Mouse (Mus musculus) urinary bladder, adult 18-20 months (tissue): ENCODE measurements around the gene Zranb1.

ENCODE experiments used
- DNase-seq, 2 experiments: peaks; one replicate each; pipeline ENCODE4 v3.0.0; 2022; ENCODE audit warnings: low spot score in 2 of 2, mixed read lengths in 2 of 2

The Zranb1 gene

DNA sequence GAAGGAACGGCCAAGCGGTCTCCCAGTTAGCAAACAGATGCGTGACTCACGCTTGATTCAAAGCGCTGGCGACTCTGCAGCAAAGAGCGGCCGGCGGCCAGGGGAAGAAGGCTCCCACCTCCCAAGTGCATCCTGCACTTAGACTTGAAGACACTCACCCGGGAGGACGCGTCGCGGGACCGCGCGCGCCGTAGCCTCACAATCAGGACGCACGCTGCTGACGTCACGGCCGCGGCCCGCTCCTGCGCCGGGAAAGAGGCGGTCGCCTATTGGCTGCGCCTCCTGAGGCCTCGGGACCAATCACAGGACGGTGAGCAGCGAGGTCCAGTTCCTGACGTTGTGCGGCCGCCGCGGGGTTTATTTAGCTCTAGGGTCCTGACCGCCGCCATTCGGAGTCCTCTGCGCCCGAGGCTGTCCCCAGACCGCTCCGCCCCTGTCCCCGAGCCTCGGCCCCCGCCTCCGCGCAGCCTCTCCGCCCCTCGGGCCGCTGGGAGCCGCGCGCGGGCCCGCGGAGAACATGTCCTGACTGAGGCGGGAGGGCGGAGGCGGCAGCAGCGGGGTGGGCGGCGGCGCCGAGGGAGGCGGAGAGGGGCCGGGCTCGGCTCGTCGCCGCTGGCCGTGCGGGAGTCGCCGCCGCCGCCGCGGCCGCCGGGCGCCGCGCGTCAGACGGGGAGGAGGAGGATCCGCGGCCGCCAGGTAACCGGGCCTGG, at the start of gene Zranb1:
TSS of gene Zranb1 (plus strand) at position 293 of the 710 bp plus-strand sequence.
- peak; percentile 95 to 97 for DNase-seq

DNA sequence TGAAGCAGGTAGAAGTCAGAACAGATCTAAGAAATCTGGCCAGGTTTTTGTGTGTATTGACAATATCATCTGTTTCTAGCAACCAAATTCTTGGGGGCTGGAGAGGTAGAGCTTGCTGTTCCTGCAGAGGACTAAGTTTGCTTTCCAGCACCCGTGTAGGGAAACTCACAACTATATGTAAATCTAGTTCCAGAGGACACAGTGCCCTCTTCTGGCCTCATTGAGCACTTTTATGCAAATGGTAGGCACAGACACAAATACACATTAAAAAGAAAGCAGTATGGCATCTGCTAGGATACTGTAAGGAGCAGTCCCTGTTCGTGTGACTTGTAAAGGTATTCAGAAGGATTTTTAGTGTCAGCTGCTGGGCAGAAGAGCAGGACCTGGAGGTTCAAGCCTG, 48.6 kb upstream of the Zranb1 start:
- DNase-seq, result no peak

DNA sequence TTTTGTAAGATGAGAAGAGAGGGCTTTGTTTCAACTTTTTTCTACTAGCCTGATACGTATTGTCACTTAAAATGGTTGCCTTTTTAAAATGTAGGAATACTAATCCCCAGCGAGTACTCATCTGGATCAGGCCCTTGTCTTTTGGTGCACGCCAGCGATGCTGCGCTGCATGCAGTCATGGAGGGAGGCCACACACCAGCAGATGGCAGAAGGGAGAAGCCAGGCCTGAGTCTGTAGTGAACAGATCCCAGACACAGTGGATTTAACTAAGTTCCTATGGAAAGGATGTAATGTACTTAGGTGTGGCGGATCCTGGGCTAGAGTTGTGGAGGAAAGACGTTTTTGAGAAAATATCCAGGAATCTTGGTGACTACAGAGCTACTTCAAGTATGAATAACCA, 46.9 kb upstream of the Zranb1 start:
- DNase-seq, result no peak

DNA sequence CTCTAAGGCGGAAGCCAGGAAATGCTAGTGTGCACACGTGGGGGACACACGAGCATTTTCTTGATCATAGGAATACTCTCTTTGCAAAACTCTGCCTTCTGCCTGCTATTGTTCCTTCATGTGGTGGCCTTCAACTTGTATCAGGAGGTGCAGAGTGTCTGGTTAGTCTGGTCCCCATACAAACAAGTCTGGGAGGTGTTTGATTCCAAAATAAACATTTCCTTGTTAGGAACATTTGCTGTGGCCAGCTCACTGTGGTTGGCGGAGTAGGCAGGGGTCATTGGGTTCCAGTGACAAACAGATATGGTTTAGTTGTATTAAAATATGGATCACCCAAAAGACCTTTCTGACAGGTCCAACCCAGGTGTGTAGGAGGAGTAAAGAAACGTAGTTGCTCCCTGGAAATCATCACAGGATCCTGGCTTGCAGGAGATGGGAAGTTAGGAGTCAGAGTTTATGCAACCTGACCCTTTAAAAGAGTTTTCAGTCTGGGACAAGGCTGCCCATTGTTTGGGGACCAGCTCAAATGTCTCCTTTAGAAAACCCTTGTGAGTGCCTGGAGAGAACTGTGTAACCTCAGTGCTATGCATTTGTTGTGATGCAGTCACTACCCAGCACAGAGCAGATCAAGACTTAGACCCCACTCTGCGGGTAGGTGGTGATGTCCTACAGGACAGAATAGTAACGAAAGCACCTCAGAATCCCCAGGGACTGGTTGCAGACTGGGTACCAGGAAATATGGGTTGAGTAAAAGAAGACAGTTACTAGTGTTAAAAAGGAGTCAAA, 43.7 kb upstream of the Zranb1 start:
- DNase-seq, result no peak

DNA sequence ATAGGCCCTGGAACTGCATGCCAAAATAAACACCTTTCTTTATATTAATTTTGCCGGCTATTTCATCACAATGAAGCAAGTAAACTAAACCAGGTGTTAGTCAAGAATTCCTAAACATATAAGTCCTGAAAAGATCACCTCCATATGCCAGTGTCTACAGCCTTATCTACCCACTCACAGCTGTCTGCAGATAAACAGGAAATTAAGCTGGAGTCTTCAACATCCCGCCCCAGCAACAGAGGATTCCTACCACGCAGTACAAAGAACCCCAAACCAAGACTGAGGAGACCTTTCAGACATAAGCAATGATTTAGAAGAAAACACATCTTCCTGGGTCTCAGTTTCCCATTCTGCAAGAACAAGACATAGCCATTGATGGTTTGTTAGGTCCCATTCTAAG, 42.9 kb upstream of the Zranb1 start:
- no peak for DNase-seq

DNA sequence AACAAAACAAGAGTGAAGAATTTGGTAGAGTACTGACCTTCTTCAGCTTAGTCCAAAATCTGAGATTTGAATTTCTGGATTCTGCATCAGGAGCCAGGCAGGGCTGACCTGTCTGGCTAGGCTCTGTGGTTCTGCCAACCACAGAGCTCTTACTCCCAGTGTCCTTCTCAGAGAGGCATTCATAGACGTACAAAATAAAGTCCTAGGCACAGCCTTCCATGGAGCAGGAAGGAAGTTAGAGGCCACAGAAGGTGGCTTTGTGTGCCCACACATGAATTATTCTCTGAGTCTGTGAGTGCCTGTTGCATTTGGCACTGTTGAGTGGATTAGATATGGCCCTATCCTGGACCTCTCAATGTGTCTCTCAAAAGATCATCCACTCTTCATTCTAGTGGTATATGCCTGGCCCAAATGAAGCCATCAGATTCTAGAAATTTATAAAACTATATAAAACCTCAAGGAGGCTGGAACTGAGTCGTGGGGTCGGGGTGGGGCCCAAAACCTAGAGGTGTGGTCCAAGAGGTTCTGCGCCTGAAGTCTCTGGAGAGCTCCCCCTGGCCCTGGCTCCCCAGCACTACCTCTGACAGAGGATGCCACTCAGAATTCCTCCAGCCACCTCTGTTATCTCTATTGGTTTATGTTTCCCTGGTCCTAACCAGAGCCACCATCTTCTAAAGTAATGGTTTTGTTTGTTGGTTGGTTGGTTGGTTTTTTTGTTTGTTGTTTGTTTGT, 42.3 kb upstream of the Zranb1 start:
- no peak for DNase-seq

DNA sequence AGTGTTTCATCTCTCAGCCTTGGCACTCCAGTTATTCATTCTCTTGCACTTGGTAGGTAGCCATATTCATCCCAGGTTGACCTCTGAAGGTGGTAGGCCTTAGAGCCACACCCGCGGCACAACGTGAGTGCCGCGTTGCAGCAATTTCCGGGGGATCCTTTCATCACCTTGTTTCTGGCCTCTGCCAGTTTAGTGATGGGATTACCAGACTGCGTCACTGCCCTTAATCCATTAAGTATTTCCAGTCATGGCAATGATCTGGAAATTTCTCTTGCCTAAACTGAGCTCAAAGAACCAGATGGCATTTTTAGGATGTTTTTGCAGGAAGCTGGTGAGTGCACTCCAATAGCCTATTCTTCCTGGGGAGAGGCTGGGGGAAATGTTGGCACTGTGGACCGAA, 41.3 kb upstream of the Zranb1 start:
- DNase-seq, result no peak

DNA sequence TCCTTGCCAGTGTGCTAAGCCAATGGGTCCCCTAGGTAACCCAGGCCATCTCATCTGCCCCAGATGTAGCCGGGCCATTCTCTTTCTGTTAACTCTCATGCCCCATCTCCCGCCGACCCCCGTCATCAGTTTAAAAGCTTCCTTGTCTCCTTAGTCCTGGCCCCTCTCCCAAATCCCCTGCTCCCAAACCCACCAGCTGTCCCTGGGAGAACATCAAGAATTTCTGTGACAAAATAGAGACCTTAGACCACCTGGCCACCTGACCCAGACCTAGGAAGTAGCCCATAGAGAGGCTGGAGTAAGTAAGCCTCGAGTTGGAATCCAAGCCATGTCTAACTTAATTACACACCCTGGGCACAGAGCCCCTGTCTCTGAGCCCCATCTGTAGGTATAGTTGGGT, 40.7 kb upstream of the Zranb1 start:
- no peak for DNase-seq

DNA sequence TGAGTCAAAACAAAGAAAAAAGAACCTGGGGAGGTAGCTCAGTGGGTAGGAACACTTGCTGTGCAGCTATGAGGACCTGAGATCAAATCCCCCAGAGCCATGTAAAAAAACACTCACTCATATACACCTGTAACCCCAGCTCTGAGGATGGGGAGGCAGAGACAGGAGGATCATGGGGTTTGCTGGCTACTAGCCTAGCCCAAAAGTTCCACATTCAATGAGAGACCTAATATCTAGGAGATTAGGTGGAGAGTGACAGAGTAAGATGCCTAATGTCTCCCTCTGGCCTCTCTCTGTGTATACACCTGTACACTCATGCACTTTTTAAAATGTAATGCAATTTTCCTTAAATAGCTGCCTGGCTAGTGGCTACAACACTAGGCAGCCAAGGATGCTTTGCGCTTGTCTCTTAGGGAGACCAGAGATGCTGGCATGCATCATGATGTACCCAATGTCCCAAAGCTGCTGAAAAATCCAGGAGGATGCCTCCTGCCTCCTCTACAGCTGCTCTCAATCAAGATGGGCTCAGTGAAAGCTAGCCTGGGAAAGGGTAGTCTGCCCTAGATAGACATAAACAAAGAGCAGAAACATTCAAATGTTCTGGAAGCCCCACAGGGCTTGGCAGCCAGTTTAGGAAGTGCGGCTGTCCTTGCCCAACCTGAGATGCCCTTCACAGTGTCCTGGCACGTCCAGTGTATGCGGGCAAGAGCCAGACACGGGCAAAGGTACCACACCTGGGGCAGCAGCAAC, 39.2 kb upstream of the Zranb1 start:
- no peak for DNase-seq

DNA sequence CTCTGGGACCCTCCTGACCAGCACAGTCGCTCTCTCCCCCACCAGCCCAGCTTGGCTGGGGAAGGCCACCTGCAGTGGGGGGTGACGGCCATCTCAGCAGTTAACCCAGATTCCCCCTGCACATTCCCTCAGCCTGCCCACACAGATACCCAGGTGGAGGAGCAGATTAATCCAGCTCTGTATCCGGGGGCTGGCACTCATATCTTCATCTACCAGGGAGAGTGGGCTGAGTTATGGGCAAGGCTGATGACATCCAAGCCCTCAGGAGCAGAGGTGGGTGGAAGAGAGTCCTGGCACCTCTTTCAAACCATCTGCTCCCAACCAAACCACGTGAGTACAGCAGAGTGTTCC, 38.7 kb upstream of the Zranb1 start:
- no peak for DNase-seq

DNA sequence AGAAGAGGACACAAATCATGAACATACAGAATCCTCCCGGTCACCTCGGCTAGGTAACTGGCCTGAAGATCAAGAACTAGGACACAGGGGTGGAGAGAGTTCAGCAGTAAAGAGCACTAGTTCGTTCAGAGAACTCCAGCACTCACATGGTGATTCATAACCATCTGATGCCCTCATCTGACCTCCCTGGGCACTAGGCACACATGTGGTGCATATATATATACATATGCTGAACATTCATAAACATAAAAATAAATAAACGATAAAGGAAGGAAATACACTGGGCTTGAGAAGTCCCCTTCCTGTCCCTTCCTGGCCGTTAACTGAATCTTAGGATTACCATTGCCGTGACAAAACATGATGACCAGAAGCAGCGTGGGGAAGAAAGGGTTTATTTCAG, 38.1 kb upstream of the Zranb1 start:
- no peak for DNase-seq

DNA sequence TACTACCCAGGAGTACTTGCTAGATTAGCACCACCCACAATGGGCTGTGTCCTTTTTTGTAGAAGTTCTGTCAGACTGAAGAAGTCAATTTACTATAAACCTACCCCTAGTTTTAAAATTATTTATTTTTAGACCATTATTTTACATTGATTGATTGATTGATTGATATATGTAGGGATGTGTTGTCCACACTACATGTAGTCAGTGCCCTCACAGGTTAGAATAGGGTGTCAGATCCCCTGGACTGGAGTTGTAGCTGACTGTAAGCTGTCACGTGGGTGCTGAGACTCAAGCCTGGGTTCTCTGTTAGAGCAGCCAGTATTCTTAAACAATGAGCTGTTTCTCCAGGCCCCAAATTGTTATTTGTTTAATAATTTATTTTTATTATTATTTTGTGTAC, 37.6 kb upstream of the Zranb1 start:
- DNase-seq, result no peak

DNA sequence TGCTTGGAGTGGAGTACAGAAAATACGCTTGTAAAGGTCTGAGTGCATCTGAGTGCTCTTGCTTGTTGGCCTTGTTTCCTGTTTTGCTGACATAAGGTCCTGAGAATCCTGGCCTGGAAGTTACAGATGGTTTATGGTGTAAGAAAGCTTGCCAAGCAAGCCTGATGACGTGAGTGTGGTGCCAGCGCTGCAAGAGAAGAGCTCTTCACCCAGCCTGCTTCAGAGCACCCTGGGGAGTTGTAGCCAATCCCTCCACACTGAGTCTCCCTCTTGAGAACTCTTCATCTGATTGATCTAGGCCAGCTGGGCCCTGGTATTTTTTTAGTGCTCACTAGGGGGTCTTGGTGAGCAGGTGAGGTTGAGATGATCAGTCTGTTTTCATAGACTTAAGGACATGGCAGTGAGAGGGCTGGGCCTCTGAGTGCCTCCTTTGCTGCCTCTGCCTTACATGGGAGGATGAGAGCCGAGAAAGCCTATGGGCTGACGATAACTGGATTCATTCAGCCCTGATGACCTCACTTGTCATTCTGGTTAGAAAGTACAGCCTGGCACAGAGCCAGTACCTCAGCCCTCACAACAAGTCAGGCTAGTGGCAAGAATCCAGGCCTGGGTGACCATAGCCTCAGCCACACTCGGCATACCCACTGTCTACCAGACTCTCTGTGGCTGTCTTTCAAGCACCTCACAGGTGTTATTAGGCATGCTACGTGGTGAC, 35.9 kb upstream of the Zranb1 start:
- DNase-seq, result no peak

DNA sequence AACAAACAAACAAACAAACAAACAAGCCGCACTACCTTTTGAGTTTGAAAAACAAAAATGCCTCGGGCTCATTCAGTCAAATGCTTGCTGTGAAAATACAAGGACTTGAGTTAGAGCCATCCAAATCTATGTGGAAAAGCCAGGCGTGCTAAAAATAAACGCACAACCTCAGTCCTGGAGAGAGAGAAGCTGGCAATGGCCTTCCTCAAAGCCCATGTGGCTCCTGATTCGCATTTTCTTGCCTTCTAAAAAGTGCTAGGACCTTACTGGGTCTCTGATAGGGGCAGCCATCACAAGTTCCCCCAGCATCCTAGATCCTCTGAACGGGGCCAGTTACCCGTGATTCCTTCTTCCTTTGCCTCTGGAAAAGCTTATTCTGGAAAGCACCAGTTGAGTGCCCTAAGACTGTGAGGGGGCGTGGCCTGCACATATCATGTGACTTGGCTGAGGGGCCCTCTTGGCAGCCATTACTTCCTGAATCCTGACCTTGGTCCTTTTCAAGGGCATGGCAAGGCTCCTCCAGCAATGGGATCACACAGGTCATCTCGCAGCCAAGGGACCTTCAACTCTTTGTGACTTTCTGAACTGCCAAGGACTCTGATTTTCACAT, 34.6 kb upstream of the Zranb1 start:
- DNase-seq, result no peak

DNA sequence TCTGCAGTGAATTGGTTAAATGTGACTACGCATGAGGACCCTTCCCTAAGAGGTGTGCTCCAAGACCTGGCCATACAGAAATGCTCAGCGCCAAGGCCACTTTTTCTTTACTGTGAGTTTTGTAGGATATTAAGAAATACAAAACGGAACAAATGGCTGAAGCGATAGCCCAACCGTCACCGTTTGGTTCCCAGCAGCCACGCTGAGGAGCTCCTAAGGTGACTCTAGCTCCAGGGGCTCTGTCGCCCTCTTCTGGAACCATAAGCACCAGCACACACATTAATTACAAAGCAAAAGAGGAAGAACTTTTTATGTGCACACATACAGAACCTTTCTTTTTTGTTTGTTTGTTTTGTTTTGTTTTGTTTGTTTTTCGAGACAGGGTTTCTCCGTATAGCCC, 33.7 kb upstream of the Zranb1 start:
- DNase-seq, result no peak

DNA sequence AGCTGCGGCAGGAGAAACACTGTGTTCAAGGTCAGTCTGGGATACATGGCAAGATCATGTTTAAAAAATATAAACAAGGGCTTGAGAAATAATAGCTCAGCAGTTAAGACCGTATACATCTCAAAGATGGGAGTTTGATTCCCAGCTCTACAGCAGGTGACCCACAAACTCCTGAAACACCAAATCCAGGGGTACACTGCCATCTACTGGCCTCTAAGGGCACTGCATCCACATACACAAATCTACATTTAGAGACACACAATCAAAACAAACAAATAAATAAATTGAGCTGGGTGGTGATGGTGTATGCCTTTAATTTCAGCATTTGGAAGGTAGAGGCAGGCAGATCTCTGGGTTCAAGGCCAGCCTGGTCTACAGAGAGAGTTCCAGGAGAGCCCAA, 32.7 kb upstream of the Zranb1 start:
- DNase-seq, result no peak

DNA sequence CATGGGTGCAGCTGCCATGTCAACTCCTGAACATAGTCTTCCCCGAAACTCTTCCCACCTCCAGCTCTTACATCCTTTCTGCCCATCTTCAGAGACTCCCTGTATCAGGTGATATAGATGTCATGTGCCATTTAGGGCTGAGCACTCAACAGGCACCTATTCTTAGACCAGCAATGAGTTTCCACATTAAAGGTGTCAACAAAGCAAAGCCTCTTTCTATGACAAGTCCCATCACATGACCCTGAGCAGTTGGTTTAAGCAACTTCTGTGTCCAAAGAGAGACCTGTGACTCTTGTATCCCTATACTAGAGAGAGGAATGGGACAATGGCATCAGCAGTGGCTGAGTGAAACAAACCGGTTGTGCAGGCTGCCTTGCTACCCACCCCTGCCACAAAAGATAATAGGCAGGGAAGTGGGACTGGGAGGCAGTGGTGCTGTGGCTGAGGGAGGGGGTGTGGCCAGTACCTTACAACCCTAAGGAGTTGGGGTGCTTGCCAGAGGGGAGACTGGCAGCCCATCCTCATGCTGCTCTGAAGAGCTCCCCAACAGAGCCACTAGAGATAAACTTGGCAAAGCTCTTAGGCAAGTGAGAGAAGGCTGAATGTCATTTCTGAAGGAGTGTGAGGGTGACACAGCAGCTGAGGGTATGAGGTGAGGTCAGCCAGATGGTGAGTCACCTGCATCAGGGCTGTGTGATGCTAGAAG, 30.0 kb upstream of the Zranb1 start:
- DNase-seq, result no peak

DNA sequence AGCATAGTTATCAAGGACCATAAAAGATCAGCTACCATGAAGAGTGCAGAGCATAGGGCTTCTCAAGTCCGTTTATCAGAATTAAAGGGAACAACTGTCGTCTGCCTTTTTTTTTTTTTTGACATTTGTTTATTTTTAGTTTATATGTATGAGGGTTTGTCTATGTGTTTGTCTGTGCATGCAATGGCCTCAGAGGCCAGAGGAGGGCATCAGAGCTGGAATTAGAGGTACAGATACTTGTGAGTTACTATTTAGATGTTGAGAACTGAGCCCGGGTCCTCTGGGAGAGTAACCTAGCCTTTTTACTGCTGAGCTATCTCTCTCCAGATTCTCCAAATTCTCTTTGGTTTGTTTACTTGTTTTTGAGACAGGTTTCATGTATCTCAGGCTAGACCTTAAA, 27.1 kb upstream of the Zranb1 start:
- no peak for DNase-seq

DNA sequence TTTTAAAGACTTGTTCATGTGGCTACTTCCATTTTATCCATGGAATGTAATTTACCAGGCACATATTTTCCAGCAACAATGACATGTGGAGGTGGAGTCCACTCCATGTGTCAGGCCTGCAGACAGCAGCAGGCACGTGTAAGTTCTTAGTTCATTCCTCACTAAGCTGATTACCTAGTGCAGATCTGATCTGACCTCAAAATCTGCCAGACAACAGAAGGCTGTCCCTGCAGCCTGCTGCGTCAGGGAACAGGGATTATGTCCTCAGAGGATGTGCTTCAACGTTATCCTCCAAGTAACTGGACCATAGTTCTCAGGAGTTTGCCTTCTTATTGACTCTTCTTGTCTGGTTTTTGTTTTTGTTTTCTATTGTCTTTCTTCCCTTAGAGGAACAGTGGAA, 9.0 kb upstream of the Zranb1 start:
- no peak for DNase-seq

DNA sequence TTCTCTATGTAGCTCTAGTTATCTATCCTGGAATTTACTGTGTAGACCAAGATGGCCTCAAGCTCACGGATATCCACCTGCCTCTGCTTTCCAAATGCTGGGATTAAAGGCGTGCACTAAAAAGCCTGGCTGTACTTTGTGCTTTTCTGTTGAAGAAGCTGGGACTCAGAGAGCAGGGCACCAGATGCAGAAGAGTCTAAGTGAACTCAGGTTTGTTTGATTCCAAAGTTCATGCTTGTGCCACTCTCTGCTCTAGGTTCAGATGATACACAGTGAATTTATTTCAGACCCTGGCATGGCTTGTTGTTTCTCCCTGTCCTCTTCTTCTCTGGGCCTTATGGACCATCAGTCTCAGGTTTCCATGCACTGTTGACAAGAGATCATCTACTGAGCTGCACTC, 5.7 kb upstream of the Zranb1 start:
- DNase-seq, result no peak

DNA sequence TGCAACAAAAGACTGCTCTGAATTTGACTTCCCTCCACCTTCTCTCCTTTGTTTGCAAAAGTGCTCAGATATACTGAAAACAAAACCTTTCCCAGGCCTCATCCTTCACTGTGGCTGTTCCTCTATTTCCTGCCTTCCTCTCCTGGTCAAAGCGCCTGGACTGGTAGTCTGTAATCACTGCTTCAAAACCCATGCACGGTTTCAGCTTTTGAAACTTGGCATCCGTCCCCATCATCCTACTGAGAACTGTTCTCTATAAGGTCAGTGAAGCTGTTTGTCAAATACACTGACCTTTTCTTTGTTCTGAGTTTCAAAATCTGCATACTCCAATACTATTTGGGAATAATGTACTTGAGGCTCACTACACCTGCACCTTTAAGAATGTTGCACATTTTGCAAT, 3.7 kb upstream of the Zranb1 start:
- DNase-seq, result no peak
